Mouse (Mus musculus) neural tube, embryonic 11.5 days (tissue): ENCODE measurements around the gene Phpt1. TPM values are rescaled to one million over a fixed set of nuclear protein-coding genes. Genes with fewer than 3 reads are reported as not detected.

Experiments used
- ATAC-seq: fragments of 200-750 bp; cut with Nextera tagmentation; 2 replicates; pipeline ENCODE4 v1.8.0; 2017; ENCODE audit warnings: moderate number of reproducible peaks, mild to moderate bottlenecking, moderate TSS enrichment, moderate library complexity; ENCODE audit not compliant: insufficient read depth, low FRiP score, low TSS enrichment
- DNase-seq: peaks from one replicate; pipeline ENCODE4 v3.0.0-alpha.2; 2015; ENCODE audit warnings: low spot score
- H3K27ac ChIP-seq: fragments of 300-500 bp; sonication (generic); 2 replicates; pipeline ENCODE4 v1.5.1; 2014; ENCODE audit warnings: low read depth, mild to moderate bottlenecking, low read length
- H3K27me3 ChIP-seq: fragments of 300-500 bp; sonication (generic); 2 replicates; pipeline ENCODE4 v1.6.1; 2014; ENCODE audit warnings: mild to moderate bottlenecking, low read length, mixed read lengths; ENCODE audit not compliant: control insufficient read depth, insufficient read depth
- H3K36me3 ChIP-seq: fragments of 300-500 bp; sonication (generic); 2 replicates; pipeline ENCODE4 v1.6.1; 2014; ENCODE audit warnings: mild to moderate bottlenecking, low read length, moderate library complexity, mixed read lengths; ENCODE audit not compliant: control insufficient read depth, insufficient read depth
- H3K4me1 ChIP-seq: fragments of 300-500 bp; sonication (generic); 2 replicates; pipeline ENCODE4 v1.6.1; 2014; ENCODE audit warnings: low read length, mixed read lengths; ENCODE audit not compliant: control insufficient read depth, insufficient read depth
- H3K4me2 ChIP-seq: fragments of 300-500 bp; sonication (generic); 2 replicates; pipeline ENCODE4 v1.6.1; 2014; ENCODE audit warnings: low read depth, mild to moderate bottlenecking, moderate library complexity
- H3K4me3 ChIP-seq: fragments of 300-500 bp; sonication (generic); 2 replicates; pipeline ENCODE4 v1.5.1; 2014; ENCODE audit warnings: low read depth, low read length
- H3K9ac ChIP-seq: fragments of 300-500 bp; sonication (generic); 2 replicates; pipeline ENCODE4 v1.6.1; 2014; ENCODE audit warnings: mild to moderate bottlenecking, low read length
- H3K9me3 ChIP-seq: fragments of 300-500 bp; sonication (generic); 2 replicates; pipeline ENCODE4 v1.6.1; 2016; ENCODE audit warnings: low read length; ENCODE audit not compliant: control insufficient read depth
- WGBS: fragments of 180-500 bp; shearing (Covaris S2); extraction: QIAGEN DNeasy Blood & Tissue Kit; methylation state at CpG from one replicate; pipeline ENCODE4 v1.1.7; 2014; 5-methylcytosine and 5-hydroxymethylcytosine counted together
- polyA plus RNA-seq: library from polyadenylated mRNA; unstranded; fragments of >200 nt; fragmentation: Nextera tagmentation; extraction: Ambion mirVana; gene quantifications from 2 replicates; pipeline ENCODE4 v1.2.1, GENCODE M21; 2014

Phpt1 gene
- polyA plus RNA-seq, 1 experiment from 2014 or later: 167 TPM

DNA sequence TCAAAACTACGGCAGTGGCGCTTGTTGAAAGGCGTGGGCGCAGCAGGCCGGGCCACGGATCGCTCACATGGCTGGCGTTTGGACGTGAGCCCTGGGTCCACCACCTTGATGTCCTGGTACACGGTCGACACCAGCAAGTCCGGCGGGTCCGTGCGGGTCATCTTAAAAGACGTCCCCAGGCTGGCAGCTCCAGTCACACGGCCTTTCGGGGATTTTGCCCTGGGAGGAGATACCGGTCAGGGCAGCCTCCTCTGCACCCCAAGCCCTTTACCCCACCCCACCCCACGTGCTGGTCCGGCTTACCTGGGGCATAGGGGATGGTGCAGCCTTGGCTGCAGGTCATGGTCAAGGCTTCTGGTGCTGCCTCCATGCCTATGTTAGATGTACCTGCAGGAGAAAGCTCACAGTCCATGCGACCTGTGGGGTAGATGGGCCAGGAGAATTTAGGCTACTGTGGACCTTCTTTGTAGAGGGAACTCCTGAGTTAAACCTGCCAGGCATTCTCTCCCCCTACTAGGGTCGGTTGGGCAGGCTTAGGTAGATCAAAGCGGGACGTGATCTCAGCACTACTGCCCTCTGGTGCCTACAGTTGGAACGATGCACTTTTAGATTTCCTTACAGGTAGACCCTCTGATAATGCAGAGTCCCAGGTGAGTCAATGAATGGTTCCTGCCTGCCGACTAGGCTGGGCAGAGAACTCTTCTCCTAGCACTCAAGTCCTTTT is 4.9 kb upstream of the Phpt1 start:
- Histone ChIP-seq H3K4me1 (peaks cover 30% of the 10 kb centered on the region), H3K9me3 (no peaks in the 10 kb centered on the region), H3K4me2 (peak overlapping the region; percentile 12; the same call in 1 of the 2 replicates), H3K27ac (no peak overlapping the region), H3K36me3 (peaks cover 4% of the 10 kb centered on the region; the same call in 1 of the 2 replicates), H3K4me3 (no peak overlapping the region), H3K9ac (no peak overlapping the region), H3K27me3 (peaks cover 59% of the 10 kb centered on the region)
- DNase-seq (peak; percentile 38), ATAC-seq (no peak)
- WGBS: 5% methylated on average over 27 of the region's 27 CpGs

DNA sequence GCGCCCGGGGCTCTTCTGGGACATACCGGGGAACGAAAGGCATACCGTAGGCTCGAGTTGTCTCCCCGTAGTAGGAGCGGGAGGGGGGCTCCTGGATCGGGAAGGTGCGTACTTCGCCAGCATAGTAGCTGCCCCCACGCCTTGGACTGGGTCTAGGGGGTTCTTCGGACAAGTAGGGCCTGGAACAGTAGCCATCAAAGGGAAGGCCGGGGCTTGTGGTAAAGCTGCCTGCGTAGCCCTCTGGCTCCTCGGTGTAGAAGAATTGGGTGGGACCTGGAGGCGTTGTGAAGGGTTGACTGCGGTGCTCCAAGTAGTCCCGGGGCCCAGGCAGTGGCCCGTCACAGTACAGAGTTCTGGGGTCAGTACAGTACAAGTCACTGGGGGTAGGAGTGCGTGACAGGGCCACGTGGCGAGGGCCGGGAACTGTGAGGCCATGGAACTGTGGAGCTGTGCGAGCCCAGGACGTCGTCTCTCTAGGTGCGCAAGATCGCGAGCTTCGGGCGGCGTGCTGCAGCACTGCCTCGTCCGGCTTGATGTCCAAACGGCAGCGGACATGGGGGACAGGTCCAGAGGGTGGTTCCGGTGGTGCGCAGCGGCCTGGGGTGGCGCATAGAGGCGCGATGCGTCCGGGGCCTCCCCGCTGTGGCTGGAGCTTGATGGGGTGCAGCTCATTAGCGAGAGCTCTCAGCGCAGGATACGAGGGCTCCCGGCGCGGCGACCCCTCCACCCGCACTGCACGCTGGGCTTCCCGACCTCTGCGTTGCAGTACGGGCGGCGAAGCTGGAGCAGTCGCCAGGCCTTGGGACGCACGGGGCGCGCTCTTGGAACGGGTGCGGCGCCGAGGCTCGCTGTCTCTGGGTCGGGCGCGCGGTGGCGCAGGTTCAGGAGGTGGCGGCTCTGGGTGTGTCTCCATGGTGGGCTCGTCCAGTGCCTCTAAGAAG is 4.0 kb upstream of the Phpt1 start:
- 5% methylated on average over 76 of the region's 77 CpGs for WGBS

DNA sequence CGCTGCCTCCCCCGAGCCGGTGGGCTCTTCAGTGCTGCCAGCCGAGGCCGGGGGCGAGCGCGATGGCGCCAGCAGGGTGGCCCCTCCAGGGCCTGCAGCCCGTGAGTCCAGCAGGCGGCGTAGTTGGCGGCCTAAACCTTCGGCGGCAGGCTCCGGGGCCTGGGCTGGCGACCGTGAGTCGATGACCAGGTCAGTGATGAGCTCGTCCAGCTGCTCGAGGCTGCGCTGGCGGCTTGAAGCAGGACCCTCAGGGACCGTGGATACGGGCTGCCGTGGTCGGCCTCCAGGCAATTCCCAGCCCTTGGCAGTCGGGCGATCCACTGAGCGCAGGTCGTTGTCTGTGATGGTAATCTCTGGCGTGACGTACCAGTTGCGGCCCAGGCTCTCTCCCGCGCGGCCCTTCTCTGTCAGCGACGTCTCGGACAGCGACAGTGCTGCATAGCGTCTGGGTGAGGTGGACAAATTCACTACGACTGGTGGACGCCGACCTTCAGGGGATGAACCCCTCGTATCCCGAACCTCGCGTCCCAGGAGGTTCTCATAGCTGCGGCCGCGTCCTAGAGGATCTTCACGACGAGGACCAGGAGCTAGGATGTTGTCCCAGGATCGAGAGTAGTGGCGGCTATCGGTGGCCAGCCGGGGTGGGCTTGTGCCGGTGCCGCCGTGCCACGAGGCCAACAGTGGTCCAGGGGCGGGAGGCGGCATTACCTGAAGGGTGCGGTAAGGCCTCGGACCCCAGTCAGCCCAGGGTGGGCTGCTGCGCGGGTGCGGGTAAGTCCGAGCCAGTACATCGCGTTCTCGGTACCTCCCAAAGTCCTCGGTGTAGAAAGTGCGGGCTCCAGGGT is 3.1 kb upstream of the Phpt1 start:
- peaks cover 59% of the 10 kb centered on the region for H3K27me3 ChIP-seq
- no peaks in the 10 kb centered on the region for H3K9me3 ChIP-seq
- H3K36me3 ChIP-seq: peaks cover 1% of the 10 kb centered on the region; the same call in 1 of the 2 replicates
- peaks cover 36% of the 10 kb centered on the region for H3K4me1 ChIP-seq
- 4% methylated on average over 75 of the region's 75 CpGs for WGBS
- H3K4me3 ChIP-seq: peak overlapping the region; percentile 23
- DNase-seq: peak; percentile 51
- no peak overlapping the region; the same call in 1 of the 2 replicates for H3K9ac ChIP-seq
- no peak overlapping the region for H3K27ac ChIP-seq
- ATAC-seq: no peak
- H3K4me2 ChIP-seq: peak overlapping the region; percentile 17

More for the DNA sequence above, 4.0 kb upstream of the Phpt1 start:
- H3K27me3 ChIP-seq: peaks cover 59% of the 10 kb centered on the region
- 0 out of 2 replicates have a peak overlapping the region, but pooled peaks have one; percentile 2 for H3K4me3 ChIP-seq
- peaks cover 4% of the 10 kb centered on the region; the same call in 1 of the 2 replicates for H3K36me3 ChIP-seq
- no peak overlapping the region for H3K27ac ChIP-seq
- peaks cover 31% of the 10 kb centered on the region for H3K4me1 ChIP-seq
- no peak for DNase-seq
- no peaks in the 10 kb centered on the region for H3K9me3 ChIP-seq
- H3K4me2 ChIP-seq: peak overlapping the region; percentile 12; the same call in 1 of the 2 replicates
- no peak for ATAC-seq
- H3K9ac ChIP-seq: no peak overlapping the region

DNA sequence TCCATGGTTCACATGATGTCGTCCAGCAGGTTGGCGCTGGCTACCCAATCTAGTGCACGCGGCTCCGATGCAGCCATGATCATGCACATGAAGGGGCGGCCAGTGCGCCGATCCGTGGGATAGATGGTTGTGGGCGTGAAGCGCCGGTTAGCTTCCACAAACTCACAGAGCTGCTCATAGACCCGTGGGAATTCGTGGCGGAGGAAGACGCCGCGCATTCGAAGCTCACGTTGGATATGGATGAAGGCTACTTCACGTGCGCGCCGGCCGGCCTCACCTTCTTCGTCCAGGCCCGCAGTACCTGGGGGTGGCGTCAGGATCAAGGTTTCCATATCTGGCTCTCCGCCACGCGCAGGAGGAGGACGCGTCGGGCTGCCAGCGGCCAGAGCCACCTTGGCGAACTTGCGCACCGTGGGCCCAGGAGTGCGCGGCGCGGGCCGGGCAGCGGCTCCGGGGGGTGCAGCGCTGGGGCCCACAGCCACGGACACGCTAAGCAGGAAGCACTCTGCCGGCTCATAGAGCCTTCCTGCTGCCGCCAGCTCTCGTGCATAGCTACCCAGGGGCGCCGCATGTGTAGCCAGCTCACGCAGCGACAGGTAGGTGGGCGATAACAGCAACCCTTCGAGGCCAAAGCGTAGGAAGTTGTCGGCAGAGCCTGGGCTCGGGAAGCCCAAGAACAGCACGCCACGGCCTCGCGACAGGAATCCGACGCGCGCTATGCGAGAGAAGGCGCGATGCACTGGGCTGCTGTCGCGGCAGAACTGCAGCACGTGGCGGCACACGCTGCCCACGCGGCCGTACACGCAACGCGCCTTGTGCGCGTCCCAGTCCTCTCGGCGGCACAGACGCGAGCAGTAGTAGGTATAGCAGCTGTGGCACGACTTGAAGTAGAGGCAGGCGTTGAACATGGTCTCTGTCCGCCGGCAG is 2.2 kb upstream of the Phpt1 start:
- H3K36me3 ChIP-seq: no peaks in the 10 kb centered on the region; the same call in 1 of the 2 replicates
- no peak overlapping the region for H3K27ac ChIP-seq
- peaks cover 59% of the 10 kb centered on the region for H3K27me3 ChIP-seq
- 14% methylated on average over 91 of the region's 92 CpGs for WGBS
- peaks cover 30% of the 10 kb centered on the region for H3K4me1 ChIP-seq
- peak overlapping the region; percentile 17 for H3K4me2 ChIP-seq
- no peaks in the 10 kb centered on the region for H3K9me3 ChIP-seq
- H3K4me3 ChIP-seq: peak overlapping the region; percentile 23
- H3K9ac ChIP-seq: no peak overlapping the region; the same call in 1 of the 2 replicates
- DNase-seq: peak; percentile 31
- no peak for ATAC-seq

DNA sequence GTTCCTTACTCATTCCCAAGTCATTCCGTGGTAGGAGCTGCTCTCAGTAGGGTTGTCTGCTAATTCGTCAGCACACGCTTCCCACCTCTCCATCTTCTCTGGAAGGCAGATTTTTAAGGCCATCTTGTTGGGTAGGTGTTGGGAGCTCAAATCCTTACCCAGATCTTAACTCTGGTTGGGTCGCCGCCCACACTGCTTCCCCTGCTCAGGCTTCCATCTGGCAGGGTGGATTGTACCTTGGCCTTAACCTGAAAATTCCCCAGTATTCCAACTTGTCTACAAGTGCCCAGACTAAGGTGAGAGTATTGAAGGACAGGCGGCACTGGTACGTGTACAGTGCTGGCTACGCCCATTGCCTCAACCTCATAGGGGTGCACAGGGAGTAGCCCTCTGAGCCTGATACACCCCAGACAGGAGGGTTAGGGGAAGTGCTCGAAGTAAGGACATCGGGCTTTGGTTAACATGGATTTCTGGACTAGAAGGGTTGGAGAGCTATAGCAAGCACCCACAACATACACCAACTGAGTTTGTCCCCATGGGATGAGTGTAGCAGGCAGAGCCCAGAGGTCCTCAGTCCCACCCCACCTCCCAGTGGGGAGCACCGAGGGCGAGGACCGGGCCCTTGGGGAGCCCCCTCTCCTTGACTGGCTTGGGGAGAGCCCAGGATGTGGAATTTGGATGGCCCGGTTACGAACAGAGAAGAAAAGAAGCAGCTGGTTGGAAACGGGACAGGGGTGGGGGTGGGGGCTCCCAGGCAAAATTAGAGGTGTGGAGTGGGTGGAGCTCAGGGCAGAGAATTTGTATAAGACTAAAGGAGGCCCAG is 1.2 kb upstream of the Phpt1 start:
- Histone ChIP-seq H3K9ac (no peak overlapping the region), H3K4me1 (peaks cover 28% of the 10 kb centered on the region), H3K4me2 (no peak overlapping the region), H3K9me3 (no peaks in the 10 kb centered on the region), H3K27ac (no peak overlapping the region), H3K27me3 (peaks cover 57% of the 10 kb centered on the region), H3K4me3 (no peak overlapping the region), H3K36me3 (no peaks in the 10 kb centered on the region; the same call in 1 of the 2 replicates)
- 72% methylated on average over 16 of the region's 16 CpGs for WGBS
- ATAC-seq: no peak
- DNase-seq: no peak

GRCm38 (mm10) chr2:25575432-25576027 is 506 bp upstream of the Phpt1 start:
- Histone ChIP-seq H3K4me2 (peak overlapping the region; percentile 64), H3K27me3 (peaks cover 50% of the 10 kb centered on the region), H3K36me3 (no peaks in the 10 kb centered on the region; the same call in 1 of the 2 replicates), H3K27ac (peak overlapping the region; percentile 45; the same call in 1 of the 2 replicates), H3K4me1 (peaks cover 28% of the 10 kb centered on the region), H3K9me3 (no peaks in the 10 kb centered on the region), H3K4me3 (peak overlapping the region; percentile 60), H3K9ac (peak overlapping the region; percentile 63)
- peak; percentile 56 for DNase-seq
- peak; percentile 5; the same call in 1 of the 2 replicates for ATAC-seq
- 17% methylated on average over 21 of the region's 21 CpGs for WGBS

DNA sequence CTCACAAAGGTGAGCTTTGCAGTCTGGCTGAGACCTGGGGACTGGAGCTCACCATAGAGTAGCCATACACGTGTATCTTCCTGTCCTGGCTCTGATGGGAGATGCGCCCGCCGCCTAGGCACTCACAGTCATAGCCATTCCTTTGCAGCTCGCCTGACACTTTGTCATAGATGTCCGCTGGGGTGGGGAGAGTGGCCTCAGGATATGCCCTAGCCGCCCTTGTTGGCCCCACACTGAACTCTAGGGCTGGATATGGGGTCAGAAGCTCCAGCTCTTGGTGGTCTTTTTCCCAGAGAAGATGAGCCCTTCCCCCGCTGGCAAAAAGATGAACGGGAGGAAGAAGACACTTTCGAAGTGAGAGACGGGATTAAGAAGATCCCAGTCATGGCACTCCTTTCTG is 888 bp downstream of the Phpt1 start:
- Histone ChIP-seq H3K9me3 (no peaks in the 10 kb centered on the region), H3K27me3 (peaks cover 36% of the 10 kb centered on the region), H3K36me3 (no peaks in the 10 kb centered on the region; the same call in 1 of the 2 replicates), H3K4me2 (peak overlapping the region; percentile 87), H3K4me1 (peaks cover 21% of the 10 kb centered on the region), H3K4me3 (peak overlapping the region; percentile 60), H3K27ac (peak overlapping the region; percentile 73), H3K9ac (peak overlapping the region; percentile 63)
- WGBS: 20% methylated on average over 11 of the region's 11 CpGs
- no peak for ATAC-seq
- DNase-seq: no peak
